Mouse (Mus musculus): ENCODE measurements around the gene Gtpbp8.

The Gtpbp8 gene

GRCm38 (mm10) chr16:44745866-44746562 lies at the start of gene Gtpbp8:
Gene Gtpbp8 (minus strand): TSS chr16:44746363.
- DNase-seq = peak; percentile 89

DNA sequence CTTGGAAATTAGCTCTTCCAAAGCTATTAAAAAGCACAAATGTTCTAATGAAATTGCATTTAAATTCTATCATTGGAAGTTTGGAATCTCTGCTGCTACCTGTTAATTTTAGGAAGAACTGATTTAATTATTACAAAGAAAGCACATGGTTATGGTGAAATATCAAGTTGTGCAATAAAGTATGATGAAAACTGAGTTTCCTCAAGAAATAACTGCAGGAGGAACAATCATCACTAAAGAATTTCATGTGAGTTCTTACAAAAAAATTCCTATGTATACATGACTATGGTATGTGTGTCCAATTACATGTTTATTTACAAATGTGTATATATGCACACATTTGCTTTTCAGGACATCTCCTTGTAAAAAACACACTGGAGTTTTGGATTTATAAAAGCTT lies 48.3 kb upstream of the Gtpbp8 start:
- DNase-seq = no peak

DNA sequence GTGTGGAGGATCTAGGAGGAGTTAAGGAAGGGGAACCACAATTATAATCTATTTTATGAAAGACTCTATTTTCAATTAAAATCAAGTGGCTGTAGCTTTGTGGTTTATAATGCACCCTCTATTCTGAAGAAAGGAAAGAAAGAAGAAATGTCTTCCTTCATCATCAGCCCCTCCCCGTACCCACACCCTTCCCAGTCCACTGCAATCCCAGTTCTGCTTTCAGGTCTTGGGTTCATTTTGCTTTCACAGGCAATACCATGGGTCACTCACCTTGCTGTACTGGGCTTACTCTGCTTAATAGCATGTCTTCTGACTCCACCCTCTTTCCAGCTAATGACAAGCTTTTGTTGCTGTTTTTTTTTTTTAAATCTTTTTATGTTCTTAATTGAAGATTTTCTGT lies 40.8 kb upstream of the Gtpbp8 start:
- DNase-seq = no peak

- DNase-seq = no peak
Measured at GRCm38 (mm10) chr16:44780751-44781150, 34.6 kb upstream of the Gtpbp8 start.

GRCm38 (mm10) chr16:44779494-44779893 lies 33.3 kb upstream of the Gtpbp8 start:
- DNase-seq = no peak

DNA sequence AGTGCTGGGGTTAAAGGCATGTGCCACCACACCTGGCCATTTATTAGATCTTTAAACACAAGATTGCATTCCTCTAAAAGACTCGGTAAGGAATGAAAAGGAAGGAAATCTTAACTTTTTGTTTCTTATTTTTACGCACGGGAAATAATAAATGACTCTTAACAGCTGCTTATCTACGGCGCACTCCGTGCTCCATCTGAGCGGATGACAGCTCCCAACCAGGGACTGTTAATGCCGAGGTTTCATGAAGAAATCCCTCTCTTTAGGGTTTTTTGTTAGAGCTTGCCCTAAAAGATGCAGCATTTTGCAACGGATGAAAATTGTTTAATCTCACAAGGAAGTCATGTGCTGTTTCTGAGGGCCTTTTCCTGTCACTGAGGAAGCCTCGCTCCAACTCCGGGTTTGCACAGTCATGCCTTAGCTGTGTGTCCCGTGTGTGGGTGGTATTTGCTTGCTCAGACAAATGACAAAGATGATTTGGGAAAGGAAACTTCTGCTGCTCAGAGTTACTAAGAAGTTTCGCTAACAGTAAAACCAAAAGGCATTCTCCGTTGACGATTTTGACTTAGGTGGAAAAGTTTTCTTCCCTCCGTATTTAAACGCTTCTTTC lies 32.5 kb upstream of the Gtpbp8 start:
- peak; percentile 3 for DNase-seq

- no peak for DNase-seq
Measured at GRCm38 (mm10) chr16:44774201-44774600, 28.0 kb upstream of the Gtpbp8 start.

DNA sequence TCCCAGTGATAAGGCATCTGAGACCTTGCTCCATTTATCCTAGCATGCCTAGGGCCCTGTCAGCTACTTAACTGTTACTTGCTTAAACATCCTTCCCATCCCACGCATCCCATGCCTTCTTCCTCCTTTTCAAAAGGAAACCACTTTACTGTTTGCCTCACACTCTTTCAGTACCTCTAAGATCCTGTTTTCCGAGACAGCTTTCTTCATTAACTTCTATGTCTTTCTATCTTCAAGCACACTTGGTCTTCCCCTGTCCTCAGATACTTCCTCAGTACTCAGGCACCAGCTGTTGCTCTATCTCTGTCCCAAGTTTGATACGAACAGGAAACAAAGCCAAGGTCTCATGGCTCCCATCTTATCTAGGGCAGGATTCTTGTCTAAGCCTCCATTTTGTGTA lies 27.5 kb upstream of the Gtpbp8 start:
- DNase-seq = no peak

- DNase-seq = no peak
Measured at GRCm38 (mm10) chr16:44772577-44772976, 26.4 kb upstream of the Gtpbp8 start.

DNA sequence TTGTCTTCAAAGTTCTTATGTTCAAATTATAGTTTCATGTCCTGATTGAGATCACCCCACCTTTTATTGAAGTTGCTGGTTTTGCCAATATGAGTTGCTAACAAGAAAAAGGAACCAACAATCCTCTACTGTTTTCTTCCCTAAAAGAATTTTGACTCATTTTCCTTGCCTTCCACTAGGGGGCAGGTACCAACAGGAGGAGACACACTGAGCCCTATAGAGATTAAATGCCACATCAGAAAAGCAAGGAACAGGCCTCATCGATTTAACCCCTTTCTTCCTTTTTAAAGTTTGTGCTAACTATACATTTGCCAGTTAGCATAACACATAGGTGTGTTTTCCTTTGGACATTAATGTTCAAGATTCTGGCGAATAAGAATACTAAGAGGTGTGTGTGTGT lies 21.8 kb upstream of the Gtpbp8 start:
- DNase-seq = no peak

- no peak for DNase-seq
Measured at GRCm38 (mm10) chr16:44767506-44767905, 21.3 kb upstream of the Gtpbp8 start.

- no peak for DNase-seq
Measured at GRCm38 (mm10) chr16:44766320-44766892, 20.2 kb upstream of the Gtpbp8 start.

- DNase-seq = no peak
Measured at GRCm38 (mm10) chr16:44765555-44766319, 19.6 kb upstream of the Gtpbp8 start, which contains the start of gene Cd200r1. Gene Cd200r1 (plus strand): TSS chr16:44765736.

DNA sequence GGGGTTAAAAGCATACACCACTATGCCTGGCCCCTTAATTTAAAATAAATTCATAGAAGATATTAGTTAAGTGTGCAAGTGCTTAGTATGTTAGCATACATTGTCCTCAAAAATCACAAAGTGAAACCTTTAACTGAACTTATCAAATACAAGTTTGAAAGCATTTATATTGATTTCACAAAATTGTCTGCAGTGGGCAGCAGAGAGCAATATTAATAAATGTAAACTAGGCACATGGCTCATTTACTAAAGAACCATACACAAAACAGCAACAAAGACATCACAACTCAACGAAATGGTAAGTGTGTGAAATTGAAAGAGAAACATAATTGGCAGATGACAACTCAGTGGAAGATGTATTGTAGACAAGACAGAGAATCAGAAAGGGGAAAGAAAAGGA lies 15.6 kb upstream of the Gtpbp8 start:
- DNase-seq = no peak

DNA sequence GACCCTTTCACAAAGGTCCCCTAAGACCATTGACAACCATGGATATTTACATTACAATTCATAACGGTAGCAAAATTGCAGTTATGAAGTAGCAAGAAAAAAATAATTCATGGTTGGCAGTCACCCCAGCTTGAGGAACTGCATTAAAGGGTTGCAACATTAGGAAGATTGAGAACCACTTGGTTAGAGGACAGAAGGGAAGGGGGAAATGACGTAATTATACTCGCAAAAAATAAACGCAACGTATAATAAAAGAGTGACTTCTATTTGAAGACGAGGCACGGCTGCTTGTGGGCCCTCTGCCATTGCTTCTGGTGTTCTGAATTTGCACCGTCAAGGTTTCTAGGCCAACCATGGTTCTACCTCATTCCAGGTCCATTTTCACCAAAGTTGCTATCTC lies 11.5 kb upstream of the Gtpbp8 start:
- DNase-seq = no peak

DNA sequence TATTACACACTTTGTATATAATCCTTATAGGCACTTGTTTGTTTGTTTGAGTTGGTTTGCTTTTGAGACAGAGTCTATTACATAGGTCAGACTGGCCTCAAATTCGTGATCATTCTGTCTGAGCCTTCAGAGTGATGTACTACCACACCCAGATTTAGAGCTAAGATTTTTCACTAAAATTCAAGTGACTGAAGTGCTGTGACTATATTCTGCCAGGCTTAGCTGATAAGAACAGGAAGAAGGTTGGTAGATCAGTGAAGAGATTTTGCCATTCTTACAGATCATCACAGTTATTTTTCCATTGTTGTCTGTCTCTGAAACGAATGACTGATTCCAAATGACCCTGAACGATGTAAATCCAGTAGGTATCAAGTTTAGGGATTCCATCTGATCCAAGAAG lies 1.8 kb upstream of the Gtpbp8 start:
- no peak for DNase-seq

DNA sequence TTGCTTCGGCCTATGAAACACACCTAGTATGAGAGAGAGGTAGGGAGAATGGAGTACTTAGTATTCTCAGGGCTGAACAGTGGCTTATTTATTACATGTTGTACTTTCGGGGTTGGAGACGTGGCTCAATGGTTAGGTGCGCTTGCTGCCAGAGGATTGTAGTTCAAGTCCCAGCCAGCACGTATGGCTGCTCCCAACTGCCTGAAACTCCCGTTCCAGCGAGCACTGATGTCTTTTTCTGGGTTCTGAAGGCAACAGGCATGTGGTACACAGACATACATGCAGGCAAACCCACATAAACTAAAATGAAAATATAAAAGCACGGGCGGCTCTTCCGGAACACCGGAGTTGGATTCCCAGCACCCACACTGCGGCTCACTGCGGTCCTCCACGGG lies 695 bp downstream of the Gtpbp8 start:
- no peak for DNase-seq

- no peak for DNase-seq
Measured at GRCm38 (mm10) chr16:44742753-44743152, 3.4 kb downstream of the Gtpbp8 start.

DNA sequence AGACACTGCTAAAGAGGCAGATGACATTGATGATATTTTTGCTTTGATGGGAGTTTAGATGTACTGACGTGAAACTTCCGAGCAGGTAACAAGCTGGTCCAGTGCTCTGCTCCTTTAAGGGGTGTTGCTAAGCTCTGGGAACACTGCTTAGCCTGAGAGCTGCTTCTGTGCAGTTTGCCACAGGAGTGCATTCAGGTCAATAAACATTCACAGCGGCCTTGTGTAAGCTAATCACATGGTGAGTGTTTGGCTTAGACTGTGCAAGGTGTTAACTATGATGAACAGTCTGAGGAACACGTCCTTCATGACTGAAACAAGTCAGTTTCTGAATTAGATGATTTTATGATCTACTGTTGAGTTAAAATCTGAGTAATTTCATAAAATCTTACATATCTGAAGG lies 10.0 kb downstream of the Gtpbp8 start:
- no peak for DNase-seq

GRCm38 (mm10) chr16:44735676-44736075 lies 10.5 kb downstream of the Gtpbp8 start:
- no peak for DNase-seq

DNA sequence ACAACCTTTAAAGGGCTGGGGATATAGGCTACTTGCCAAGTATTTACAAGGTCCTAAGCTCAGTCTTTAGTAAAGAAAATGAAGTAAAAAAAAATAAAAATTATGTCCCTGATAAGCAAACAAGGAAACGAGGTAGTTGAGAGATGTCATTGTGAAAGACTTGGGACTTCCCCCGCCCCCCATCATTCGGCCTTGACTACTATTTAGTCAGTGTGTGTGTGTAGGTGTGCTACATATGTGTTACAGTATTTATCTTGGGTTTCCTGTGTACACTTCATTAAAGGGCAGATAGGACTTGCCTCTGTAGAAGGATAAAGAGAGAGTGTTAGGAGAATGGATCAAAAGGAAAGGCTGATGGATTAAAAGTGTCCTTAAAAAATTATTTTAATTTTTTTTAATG lies 12.1 kb downstream of the Gtpbp8 start:
- DNase-seq = no peak

- DNase-seq = no peak
Measured at GRCm38 (mm10) chr16:44727525-44727924, 18.6 kb downstream of the Gtpbp8 start.
